Mouse (Mus musculus) Patski (cell line): ENCODE measurements around the gene Zmat5. TPM values are rescaled to one million over a fixed set of nuclear protein-coding genes. Genes with fewer than 3 reads are reported as not detected.
A peak's percentile ranks its signal among the peaks of the same experiment; 100 is the strongest.
"Not testable (repeated sequence)": the region's sequence is repeated elsewhere in the genome, so short reads cannot be mapped to it uniquely, and the experiment has no call there.

Experiments
- ATAC-seq: fragments of 100-300 bp; one replicate; pipeline ENCODE4 v1.8.0; 2021
- CTCF ChIA-PET: fragments of 350-600 bp; sonication (Branson Sonifier 250); formaldehyde crosslinking; loops from one replicate; lab custom pipeline; 2022; ENCODE audit warnings: inconsistent platforms; lab: Charles Lee
- POLR2A ChIA-PET: fragments of 350-600 bp; sonication (Branson Sonifier 250); formaldehyde crosslinking; loops from one replicate; lab custom pipeline; 2022; ENCODE audit warnings: antibody characterized with exemption, inconsistent platforms; lab: Charles Lee
- DNase-seq: peaks from one replicate; pipeline ENCODE4 v3.0.0-alpha.2; 2011; ENCODE audit warnings: low read depth, low spot score
- H3K27me3 ChIP-seq: fragments of 371-371 bp; one replicate; pipeline ENCODE4 v1.5.1; 2021
- CTCF ChIP-seq: fragments of 100-300 bp; IDR thresholded peaks from one replicate; pipeline ENCODE4 v1.5.1; 2021
- in situ Hi-C: fragments of 300-500 bp; cut with MboI; formaldehyde crosslinking; loops from 3 replicates; pipeline ENCODE4 v1.11.1; 2018; ENCODE audit warnings: low pct_unique_long_range_greater_than_20kb, mixed read lengths
- polyA plus RNA-seq: library from polyadenylated mRNA; unstranded; gene quantifications from one replicate; pipeline ENCODE4 v1.2.3, GENCODE M21; 2021

Gene Zmat5
- polyA plus RNA-seq, 1 experiment from 2014 or later, result 38.7 TPM

DNA sequence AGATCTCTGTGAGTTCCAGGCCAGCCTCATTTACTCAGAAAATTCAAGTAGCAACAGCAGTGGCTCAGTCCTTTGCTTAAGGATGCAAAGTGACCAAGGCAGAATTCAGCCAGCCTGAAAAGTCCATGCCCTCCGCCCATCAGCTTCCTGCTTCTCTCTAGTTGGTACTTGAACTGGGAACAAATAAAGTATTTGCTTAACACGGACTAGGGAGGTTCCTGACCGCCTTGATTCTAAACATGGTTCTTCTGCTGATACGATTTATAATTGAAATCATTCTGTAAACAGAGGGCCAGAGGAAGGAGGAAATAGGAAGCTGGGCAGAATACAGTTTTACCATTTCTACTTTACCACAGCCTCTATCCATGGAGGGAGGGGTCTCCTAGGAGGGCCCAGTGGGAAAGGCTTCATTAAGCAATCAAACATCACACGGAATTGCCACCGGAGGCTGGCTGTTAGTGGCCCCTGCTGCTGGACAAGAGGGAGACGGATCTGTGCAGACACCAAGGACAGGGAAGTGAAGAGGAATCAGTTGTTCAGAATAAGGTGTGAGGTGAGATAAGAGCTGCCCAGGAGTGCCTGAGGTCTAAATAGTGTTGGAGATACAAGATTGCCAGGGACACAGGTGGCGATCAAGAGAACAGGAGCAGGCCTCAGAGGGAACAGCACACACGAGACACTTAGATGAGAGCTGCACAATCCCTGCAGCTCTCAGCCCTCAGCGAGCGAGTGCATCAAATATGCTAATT is 15.7 kb upstream of the Zmat5 start:
- in situ Hi-C loops, result no loop called here
- ATAC-seq (no peak), DNase-seq (no peak)
- H3K27me3 ChIP-seq, result no peaks in the 10 kb centered on the region
- ChIA-PET CTCF (interaction anchor here (1.2 kb wide), 1 partner anchor 9 kb away, joined by 4 read pairs; no protein-coding TSS in a partner anchor), POLR2A (interaction anchor here (0.6 to 1.0 kb wide), 2 partner anchors 10 to 108 kb away, joined by 3 read pairs; no protein-coding TSS in a partner anchor)
- TF ChIP-seq CTCF, result no peak

DNA sequence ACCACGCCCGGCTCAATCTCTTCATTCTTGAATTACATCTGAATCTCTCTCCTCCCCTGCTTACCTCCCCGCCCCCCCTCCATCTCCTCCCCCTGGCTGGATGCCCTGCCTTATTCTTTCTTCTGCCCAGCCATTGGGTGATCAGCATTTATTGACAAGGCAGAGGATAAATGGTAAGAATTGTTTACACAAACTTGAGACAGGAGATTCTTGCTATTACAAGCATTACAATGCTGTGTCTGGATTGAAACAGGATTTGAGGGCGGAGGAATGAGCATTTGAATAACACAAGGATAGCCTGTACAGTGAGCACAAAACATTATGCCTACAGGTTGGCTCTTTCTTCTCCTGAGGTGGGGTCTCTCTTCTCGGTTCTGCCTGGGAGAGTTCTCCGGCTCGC is 14.1 kb upstream of the Zmat5 start:
- ChIA-PET POLR2A (no interaction called here), CTCF (no interaction called here)
- no peaks in the 10 kb centered on the region for H3K27me3 ChIP-seq
- no peak for DNase-seq
- in situ Hi-C loops, result no loop called here
- no peak for TF ChIP-seq CTCF
- ATAC-seq, result no peak

DNA sequence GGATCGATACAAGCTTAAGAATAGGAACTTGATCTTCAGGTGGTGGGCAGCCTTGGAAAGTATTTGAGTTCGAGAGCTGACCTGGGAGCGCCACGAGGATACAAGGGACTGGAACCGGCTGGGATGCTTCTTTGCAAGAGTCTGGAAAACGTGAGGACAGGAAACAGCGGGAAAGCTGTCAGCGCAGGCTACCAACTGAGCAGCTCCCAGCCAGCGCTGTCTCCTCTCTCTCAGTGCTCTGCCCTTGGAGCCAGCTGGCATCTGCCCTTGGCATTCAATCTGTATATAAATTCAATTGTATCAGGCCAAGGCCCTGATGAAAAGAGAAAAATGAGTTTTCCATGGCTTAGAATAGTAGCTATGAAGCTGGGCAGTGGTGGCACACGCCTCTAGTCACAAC is 13.3 kb upstream of the Zmat5 start:
- no peak for TF ChIP-seq CTCF
- in situ Hi-C loops, result no loop called here
- ATAC-seq, result no peak
- ChIA-PET CTCF (no interaction called here), POLR2A (no interaction called here)
- DNase-seq, result no peak
- no peaks in the 10 kb centered on the region for H3K27me3 ChIP-seq

DNA sequence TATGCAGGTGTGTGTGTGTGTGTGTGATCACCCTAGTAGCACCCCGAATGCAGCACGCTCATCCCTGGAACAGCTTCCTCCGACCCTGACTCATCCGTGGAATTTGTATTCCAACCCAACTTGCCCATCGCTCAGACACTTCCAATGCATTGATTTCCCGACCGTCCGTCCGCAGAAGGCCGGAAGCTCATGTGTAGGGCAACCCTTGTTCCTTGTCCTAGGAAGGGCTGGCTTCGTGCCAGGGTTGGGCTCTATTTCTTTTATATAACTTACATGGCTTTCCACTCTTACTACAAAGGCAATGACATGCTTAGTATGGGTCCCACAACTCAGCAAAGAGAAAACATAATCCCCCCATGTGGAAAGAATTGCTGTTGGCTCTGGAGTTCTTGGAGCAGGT is 12.3 kb upstream of the Zmat5 start:
- in situ Hi-C loops, result no loop called here
- no peak for TF ChIP-seq CTCF
- no peak for DNase-seq
- ATAC-seq, result no peak
- no peaks in the 10 kb centered on the region for H3K27me3 ChIP-seq
- CTCF ChIA-PET, result no interaction called here
- POLR2A ChIA-PET, result no interaction called here

DNA sequence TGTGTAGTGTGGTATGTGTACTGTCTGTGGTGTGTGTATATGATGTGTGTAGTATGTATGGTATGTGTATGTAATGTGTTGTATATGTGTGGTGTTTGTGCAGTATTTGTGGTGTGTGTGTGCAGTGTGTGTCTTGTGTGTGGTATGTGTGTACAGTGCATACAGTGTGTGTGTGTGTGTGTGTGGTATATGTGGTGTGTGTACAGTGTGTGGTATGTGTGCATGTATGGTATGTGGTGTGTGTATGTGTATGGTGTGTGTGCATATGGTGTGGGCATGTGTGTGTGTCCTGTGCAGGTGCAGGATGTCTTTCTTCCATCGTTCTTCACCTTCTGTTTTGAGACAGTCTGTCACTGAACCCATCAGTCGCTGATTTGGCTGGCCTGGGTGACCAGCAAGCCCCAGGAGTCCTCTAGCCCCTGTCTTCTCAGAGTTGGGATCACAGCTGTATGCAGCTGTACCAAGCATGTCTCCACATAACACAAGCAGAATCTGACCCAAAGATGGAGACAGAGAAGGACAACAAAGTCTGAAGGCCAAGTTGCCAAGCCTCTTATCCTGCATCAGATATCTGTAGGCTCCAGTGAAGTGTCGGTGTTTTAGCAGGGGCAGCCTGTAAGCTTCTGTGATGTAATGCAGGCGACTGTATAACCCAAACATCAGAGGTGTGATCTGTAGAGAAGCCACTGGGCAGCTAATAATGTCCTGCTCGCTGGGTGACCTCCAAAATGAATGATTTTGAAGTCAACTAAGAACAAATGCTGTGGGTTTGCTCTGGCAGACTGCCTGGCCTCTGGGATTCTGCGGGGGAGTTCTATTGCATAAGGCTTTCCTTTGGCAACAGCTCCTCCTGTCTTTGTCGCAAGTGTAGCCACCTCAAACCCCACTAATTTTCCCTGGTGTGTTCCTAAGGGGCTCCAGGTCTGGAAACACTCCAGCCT is 7.2 kb upstream of the Zmat5 start:
- TF ChIP-seq CTCF, result peak; percentile 83
- ATAC-seq (peak; percentile 31), DNase-seq (no peak)
- H3K27me3 ChIP-seq, result no peaks in the 10 kb centered on the region
- ChIA-PET POLR2A (interaction anchor here (0.6 to 1.0 kb wide), 3 partner anchors 13 to 278 kb away, joined by 3 to 4 read pairs (median 3); no protein-coding TSS in a partner anchor), CTCF (interaction anchor here (0.7 to 1.4 kb wide), 6 partner anchors 8 to 265 kb away, joined by 3 to 4 read pairs (median 3); no protein-coding TSS in a partner anchor)
- in situ Hi-C loops, result no loop called here

DNA sequence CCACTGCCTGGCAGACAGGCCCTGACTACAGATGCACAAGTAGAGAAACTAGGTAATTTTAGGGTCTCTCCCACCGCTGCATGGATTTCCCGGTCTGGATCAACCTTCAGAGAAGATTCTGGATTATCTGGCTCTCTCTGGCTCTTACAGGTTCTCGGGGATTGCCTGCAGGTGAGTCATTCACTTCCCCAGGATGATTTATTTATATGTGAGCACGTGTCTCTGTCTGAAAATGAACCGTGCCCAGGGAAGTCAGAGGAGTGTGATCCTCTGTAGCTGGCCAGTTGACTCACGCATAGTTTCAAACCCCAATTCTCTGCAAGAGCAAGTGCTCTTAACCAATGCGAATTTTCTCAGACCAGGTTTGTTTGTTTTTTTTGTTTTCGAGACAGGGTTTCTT is 3.8 kb upstream of the Zmat5 start:
- ChIA-PET CTCF (no interaction called here), POLR2A (no interaction called here)
- TF ChIP-seq CTCF, result no peak
- DNase-seq, result peak; percentile 80
- H3K27me3 ChIP-seq, result no peaks in the 10 kb centered on the region
- in situ Hi-C loops, result loop anchor here (5.0 kb wide), 1 partner anchor 263 kb away; no protein-coding TSS in a partner anchor
- peak; percentile 55 for ATAC-seq

DNA sequence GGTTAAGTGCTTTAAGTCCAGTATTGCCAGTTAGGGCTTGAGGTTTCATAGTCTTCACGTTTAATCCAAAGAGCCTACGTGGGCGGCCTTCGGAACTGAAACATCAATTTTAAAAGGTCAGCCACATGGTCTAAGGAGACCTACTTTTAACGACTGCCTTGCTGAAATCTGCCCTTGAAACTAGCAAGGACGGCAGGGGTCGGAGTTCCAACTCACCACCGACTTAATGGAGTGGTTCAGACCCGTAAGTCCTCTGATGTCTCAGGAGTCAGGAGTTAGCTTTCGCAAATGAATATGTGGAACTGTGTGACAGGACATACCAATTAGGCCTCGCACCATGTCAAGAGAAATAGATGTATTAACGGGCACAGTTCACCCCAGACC is 798 bp upstream of the Zmat5 start:
- in situ Hi-C loops, result loop anchor here (5.0 kb wide), 1 partner anchor 266 kb away; no protein-coding TSS in a partner anchor
- no peak for DNase-seq
- no peak for ATAC-seq
- TF ChIP-seq CTCF, result no peak
- H3K27me3 ChIP-seq, result no peaks in the 10 kb centered on the region
- CTCF ChIA-PET, result interaction anchor here (1.3 kb wide), 1 partner anchor 69 kb away, joined by 3 read pairs; no protein-coding TSS in a partner anchor
- POLR2A ChIA-PET, result interaction anchor here (1.1 kb wide), 1 partner anchor 59 kb away, joined by 4 read pairs; no protein-coding TSS in a partner anchor

DNA sequence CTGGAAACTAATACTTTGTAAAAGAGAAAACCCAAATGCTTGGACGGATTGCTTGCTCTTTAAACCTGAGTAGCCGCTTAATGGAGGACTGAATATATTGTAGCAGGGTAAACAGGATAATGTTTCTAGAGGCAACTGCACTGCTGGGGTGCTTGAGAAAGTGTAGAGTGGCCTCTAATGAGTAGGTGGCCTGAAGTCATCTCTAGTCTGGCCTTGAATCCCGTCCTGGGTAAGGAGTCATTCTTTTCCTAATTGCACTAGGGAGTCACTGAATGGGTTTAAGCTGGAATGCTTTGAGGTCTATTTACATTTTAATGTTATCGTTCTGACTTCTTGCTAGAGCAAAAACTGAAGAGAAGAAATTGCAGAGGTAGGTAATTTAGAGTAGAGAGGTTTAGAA is 700 bp downstream of the Zmat5 start:
- no peak for ATAC-seq
- DNase-seq, result no peak
- in situ Hi-C loops, result no loop called here
- no peaks in the 10 kb centered on the region for H3K27me3 ChIP-seq
- POLR2A ChIA-PET, result interaction anchor here (0.8 kb wide), 1 partner anchor 10 kb away, joined by 3 read pairs; no protein-coding TSS in a partner anchor
- no peak for TF ChIP-seq CTCF
- CTCF ChIA-PET, result no interaction called here

DNA sequence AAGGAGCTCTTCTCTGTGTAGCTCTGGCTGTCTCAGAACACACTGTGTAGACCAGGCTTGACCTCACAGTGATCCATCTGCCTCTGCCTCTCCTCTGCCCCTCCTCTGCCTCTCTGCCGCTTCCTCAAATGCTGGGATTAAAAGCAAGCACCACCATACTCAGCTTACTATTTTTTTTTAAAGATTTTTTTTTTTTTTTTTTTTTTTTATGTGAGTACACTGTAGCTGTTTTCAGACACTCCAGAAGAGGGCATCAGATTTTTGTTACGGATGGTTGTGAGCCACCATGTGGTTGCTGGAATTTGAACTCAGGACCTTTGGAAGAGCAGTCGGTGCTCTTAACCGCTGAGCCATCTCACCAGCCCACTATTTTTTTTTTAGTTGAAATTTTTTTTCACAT is 5.7 kb downstream of the Zmat5 start:
- in situ Hi-C loops, ATAC-seq, DNase-seq, H3K27me3 ChIP-seq, CTCF ChIA-PET: not testable (repeated sequence)
- POLR2A ChIA-PET, result interaction anchor here (1.1 kb wide), 1 partner anchor 13 kb away, joined by 4 read pairs; no protein-coding TSS in a partner anchor

DNA sequence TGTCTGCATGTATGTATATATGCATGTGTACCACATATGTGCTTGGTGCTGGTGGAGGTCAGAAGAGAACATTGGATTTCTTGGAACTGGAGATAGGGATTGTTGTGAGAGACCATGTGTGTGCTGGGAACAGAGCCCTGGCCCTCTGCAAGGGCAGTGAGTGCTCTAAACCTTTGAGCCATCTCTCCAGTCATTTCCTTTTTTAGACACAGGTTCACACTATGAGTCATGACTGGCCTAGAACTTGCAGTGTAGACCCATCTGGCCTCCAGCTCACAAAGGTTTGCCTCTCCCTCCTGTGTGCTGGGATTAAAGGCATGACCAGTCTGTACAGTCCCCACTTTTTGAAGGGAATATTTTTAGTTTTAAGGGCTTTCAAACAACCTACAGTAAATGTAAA is 8.3 kb downstream of the Zmat5 start:
- CTCF ChIA-PET, result no interaction called here
- ATAC-seq, result no peak
- DNase-seq, result no peak
- TF ChIP-seq CTCF, result no peak
- in situ Hi-C loops, result no loop called here
- POLR2A ChIA-PET, result interaction anchor here (0.6 kb wide), 1 partner anchor 807 kb away, joined by 4 read pairs; no protein-coding TSS in a partner anchor
- no peaks in the 10 kb centered on the region for H3K27me3 ChIP-seq
